Mouse (Mus musculus) 3T3-L1 (cell line): ENCODE measurements around the gene S100a4.
A peak's percentile ranks its signal among the peaks of the same experiment; 100 is the strongest.

ENCODE experiments used
- DNase-seq: peaks from one replicate; pipeline ENCODE4 v3.0.0-alpha.2; 2015; ENCODE audit warnings: low read depth, low spot score

The S100a4 gene

DNA sequence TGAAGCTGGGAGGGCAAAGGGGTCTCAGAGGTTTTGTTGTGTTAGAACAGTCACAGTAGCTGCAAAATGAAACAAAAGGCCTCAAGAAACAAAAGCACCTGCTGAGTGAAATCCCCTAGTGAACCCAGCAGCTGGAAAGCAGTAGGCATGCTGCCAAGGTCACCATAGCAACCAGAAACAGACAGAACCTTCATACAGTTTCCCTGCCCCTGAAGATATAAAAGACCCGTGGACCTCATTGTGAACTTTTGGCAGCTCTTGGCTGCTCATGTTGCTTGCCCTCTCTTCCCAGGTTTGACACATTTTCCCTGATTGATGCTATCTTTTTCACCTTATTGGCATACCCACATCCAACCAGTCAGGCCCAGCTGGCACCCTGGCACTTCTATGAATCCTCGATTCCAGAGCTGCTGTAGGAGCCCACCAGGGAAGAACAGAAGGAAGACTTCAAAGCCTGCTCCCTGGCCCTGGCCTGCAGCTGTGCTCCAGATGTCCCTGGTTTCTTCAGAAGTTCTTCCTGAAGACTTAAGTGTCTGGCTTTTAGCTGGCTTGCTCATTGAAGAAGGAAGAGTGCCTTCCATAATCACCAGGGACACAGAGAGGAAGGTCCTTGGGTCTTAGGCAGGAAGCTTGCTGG, 20.0 kb downstream of the S100a4 start:
- peak; percentile 46 for DNase-seq

DNA sequence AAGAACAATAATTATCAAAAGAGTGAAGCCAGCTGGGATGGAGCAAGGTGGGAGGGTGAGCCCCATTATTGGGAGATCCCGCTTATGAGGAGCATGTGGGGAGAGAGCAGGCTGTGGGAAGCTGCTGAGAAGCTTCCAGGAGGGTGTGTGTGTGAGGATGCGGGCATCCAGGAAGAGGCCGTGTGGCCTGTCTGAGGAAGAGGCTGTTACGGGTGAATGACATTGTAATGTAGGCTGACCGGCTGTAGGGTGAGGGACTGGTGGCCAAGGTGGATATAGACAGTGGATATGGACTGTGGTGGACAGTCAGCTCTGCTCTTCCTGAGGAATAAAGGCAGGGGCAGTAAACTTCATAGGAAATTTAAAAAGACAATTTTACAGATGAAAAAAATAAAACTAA, 21.9 kb downstream of the S100a4 start:
- DNase-seq: no peak

DNA sequence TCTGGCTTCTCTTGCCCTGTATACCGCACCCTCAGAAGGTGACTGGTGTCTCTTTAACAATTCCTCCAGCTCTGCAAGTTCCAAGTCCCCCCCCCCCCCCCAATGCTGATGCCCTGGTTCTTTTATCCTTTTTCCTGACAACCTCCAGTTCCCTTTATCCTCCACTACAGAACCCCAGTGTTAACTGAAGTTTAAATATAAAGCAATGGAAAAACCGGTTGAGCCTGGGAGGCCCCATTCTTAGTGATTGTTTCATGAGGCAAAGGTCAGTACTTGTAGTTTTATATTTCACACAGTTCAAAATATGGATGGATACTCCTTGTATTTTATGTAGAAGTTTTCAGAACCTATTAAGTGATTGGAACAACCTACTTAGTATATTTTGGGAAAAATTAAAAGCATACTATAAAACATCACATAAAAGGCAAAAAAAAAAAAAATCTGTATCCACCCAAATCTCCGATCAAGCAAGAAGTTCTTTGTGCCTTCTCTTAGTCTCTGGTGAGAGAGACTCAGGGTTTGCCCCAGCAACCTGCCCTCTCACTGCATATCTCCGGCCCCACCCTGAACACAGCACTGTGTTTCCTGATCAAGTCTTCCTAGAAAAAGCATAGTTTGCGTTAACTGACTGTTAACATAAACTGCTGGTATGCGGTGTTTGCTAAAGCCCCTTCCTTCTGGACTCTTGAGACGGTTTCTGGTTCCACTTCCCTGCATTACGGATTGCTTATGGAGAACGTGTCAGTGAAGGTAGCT, 22.9 kb downstream of the S100a4 start:
- no peak for DNase-seq

DNA sequence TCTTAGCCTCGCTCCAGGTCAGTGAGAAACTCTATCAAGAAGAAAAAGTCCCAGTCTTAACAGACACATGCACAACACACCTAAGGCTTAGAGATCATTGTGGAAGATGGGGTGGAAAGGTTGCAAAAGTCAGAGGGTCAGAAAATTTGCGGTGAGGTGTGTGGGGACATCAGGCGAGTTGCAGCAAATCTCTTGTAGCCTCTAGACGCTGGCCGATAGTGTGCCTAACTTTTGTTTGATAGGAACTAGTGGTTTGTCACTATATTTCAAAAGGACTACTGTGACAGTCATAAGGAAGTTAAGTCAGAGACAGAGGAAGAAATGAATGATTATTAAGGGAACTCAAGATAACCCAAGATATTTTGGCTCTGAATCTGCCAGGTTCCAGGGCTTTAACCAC, 23.8 kb downstream of the S100a4 start:
- no peak for DNase-seq

DNA sequence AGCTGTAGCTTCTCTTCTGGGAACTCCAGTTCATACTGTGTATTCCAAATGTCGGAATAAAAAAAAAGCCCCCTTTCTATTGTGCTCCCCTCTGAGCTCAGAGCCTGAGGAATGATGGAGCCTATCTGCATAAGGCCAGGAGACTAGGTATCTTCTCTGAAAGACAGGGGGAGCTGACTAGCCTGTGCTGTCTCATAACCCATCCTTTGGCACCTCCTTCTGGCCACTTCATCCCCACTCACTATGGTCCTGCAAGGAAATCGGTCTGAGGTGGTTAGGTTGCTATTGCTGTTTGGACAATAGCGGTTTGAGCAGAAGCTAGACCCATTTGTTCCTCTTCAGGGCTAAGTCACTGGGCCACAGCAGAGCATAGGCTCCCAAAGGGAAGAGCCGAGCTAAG, 24.2 kb downstream of the S100a4 start:
- DNase-seq: peak; percentile 87

DNA sequence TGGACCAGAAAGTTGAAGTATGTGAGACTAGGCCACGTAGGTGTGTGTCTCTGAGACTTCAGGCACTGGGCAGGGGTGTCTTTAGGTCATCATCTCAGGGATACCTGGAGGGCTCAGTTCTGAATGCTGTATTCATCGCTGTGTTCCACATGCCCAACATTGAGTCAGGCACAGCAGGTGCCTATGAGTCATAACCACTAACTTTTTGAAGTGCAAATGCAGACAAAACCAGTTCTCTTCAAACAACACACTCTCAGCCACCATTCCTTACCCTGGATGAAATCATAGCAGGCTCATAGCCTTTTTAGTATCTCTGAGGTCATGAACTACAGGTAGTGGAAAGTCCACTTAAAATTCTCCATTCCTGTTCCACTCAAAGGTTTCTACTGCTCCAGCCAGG, 25.7 kb downstream of the S100a4 start:
- no peak for DNase-seq

DNA sequence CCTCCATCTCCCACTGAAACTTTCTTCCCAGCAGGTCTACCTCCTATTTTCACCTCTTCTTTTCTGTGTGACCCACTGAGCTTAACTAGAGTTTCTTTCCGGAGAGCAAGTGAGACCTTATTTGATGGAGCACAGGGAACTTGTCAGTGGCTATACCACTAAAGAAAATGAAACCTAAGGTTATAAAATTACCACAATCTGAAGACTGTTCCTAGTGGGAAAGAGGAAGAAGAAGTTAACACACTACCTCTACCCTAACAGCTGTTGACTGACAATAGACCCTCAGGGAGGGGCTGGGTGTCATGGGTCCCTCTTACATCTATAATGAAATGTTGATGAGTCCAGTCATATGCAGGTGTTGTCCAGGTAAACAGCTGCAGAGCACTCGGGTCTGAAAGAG, 28.4 kb downstream of the S100a4 start:
- no peak for DNase-seq

DNA sequence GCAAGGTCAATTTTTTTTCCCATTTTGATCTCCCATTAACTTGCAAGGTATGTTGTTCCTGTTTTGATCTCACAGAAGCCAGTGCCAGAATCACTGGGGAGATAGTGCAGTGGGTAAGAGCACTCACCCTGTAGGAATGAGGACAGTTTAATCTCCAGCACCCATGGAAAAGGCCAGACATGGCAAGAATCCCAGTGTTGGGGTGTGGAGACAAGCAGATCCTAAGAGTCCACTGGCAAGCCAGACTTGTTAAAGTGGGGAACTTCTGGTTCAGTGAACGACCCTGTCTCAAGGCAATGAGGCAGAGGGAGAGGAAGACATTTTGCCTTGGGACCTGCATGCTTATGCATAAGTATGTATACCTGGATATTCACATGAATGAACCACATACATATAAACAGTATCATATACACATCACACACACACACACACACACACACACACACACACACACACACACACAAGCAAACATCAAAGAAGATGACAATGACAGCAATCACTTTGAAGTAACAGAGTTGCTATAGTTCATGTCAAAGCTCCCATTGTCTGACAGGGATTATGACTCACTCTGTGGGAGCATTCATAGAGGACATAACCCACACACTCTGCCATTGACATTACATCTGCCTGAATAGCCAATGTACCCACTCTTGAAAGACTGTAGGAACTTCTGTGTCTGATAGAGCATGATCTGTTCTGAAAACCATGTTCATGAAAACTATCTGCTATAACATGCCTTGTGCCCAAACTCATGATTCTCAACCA, 35.1 kb downstream of the S100a4 start:
- peak; percentile 59 for DNase-seq

DNA sequence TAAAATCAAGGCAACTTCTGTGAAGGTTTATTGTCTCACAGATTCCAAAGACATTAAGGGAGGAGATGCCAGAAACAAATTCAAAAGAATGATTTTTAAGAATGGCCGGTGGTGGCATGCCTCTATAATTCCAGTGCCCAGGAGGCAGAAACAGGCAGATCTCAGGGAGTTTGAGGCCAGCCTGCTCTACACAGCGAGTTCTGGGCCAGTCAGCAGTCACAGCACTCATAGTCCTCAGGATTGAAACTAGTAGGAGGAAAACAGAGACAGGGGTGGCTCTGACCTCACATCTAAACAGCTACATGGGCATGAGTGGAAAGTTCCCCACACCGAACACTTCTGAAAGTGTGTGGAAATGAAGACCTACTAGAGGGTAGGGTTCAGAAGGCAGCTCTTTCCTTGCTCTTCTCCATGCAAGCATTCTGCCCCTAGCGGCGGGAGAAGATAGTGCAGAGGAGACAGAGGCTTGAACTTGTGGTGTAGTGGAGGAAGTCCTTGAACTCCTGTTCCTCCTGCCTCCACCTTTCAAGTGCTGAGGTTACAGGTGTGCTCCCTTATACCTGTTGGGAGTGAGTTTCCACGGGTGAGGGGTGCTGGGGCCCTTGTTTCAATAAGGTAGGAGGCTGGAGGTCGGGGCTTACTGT, 36.1 kb downstream of the S100a4 start:
- DNase-seq: no peak

DNA sequence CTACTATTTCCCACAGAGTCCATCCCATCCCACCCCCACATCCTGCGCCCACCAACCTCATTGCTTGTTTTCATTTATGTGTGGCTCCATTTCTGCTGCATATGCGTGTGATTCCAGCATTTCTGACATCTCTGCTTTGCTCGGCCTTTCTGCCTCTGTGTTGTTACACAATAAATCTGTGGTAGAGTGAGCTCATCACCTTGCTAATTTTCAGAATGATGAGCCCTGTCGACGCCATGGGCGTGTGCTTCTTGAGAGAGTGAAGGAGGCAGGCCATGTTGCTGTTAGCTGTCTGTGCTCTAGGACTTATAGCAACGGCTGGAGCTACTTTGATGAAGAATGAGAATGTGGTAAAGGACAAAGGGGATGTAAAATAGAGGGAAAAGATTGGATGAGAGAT, 37.4 kb downstream of the S100a4 start:
- DNase-seq: peak; percentile 64

DNA sequence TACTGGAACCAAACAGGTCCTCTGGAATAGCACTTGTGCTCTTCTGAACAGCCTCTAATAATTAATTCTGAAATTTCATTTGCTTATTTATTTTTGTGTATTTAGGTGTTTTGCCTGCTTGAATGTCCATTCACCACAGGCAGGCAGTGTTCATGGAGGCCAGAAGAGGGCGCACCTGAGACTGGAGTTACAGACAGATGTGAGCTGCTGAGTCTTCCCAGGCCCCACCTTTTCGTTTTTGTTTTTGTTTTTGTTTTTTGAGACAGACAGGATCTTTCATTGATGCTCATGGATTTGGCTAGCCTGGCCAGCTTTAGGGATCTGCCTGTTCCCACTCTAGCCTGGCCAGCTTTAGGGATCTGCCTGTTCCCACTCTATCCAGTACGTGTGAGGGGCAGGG, 40.6 kb downstream of the S100a4 start:
- DNase-seq: peak; percentile 77

DNA sequence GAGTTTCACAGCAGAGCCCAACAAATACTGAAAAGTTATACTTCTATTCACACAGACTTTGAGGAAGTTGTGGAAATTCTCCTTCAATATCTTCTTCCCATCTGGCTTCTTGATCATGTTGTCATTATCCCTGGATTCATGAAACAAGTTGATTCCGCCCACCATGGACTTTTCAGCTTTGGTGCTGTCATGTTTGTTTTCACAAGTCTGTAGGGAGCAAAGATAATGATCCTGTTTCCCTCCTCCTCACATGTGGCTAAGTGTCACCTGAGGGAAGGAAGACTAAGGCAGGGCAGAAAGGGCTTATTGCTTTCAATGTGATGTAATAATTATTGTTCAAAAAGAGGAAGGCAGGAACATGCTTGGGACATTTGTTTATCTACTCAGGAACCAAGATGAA, 43.7 kb downstream of the S100a4 start:
- no peak for DNase-seq

DNA sequence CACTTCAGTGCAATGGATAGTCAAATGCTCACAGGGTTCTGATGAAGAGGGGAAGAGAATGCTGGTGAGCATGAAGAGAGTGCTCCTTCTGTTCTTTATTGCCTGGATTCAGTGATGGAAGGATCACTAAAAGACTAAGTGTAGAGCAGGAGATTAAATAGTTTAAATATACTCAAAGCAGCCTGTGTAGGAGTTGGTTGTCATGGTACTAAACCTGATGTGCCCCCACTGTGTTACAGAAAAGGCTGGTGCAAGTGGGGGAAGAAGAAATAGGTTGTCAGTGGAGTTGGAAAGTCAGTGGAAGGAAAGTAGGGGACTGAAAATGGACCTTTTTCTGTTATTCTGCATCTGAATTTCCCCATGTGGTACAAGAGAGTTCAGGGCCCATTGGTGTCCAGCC, 45.4 kb downstream of the S100a4 start:
- no peak for DNase-seq

DNA sequence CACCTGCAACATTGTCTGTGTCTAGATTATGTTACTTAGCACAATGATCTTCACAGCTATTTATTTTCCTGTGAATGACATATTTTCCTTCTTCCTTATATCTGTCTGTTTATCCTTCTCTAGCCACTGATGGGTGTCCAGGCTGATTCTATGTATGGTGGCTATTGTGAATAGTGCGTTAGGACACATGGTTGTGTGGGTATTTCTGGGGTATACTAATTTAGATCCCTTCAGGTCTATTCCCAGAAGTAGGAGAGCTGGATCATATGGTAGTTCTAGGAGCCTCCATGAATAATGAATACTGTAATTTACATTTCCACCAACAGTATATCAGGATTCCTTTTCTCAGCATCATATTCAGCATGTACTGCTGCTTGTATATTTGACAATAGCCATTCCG, 46.3 kb downstream of the S100a4 start:
- DNase-seq: no peak

DNA sequence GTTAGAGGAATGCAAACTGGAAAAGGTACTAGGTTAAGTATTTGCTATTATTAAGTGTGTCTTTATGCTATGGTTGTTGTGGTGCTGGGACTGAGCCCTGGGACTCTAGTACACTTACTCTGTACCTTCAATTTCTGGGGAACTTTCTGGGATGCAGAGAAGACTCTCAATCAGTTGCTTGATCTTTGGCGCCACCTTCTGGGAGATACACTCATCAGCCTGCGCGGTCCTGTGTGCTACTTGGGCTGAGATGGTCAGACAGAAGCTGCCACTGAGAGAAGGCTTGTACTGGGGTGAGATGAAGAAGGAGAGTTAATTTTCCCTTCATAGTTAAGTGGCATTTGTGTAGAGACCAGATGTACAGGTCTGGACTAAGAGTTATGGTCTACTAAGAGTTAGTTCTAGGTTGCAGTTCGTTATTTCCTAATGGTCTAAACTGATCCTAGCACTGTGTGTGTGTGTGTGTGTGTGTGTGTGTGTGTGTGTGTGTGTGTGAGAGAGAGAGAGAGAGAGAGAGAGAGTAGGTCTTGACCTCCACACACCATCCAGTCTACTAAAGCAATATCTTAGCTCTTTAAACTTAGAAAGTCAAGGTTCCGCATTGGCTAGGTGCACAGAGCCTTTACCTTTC, 49.4 kb downstream of the S100a4 start:
- peak; percentile 94 for DNase-seq

DNA sequence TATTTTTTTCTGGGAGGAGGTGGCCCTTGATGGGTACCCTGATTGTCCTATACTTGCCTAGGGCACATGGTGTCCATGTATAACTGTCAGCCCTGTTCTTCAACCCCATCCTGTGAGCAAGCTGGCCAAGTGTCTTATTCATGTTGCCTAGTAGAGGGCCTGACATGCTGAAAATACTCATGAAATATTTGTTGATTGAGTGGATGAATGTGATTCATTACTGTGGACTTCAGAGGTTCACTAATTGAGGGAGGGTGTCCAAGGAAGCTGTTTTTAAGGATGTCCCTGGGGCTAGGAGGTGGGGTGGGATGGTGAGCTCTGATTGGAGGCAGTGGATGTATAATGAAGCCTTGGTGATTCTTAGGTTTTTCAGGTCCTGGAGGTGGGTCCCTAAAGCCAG, 50.1 kb downstream of the S100a4 start, which contains the start of gene S100a7a:
Gene S100a7a, plus strand, starts transcription at position 301 of the 400 bp plus-strand sequence.
- no peak for DNase-seq
